Mouse (Mus musculus): ENCODE results near the gene L3mbtl3.

DNA sequence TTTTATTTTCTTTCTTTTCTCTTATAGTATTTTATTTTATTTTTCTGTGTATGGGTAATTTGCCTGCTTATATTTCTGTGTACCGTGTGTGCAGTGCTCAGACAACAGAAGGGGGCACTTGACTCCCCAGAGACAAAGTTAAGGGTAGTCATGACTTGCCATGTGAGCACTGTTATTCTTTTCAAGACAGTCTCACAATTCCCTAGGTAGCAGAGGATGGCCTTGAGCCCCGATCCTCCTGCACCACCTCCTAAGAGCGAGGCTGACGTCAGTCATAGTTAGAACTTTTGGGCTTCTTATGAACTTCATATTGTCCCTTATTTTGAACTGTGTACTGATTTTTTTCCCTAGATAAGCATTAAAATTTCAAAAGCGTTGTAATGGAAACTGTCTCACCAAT lies 48.5 kb downstream of the L3mbtl3 start:
- TF ChIP-seq ZNF384 (IDR thresholded peaks at IDR 0.05; ENCODE audit: low read depth, low read length) (no peak), SIN3A (IDR thresholded peaks at IDR 0.05; ENCODE audit: low read length) (no peak), USF1 (IDR thresholded peaks at IDR 0.05; ENCODE audit: low read depth, low read length) (no peak), TBP (IDR thresholded peaks at IDR 0.05; ENCODE audit: low read depth, low read length) (no peak), POLR2AphosphoS2 (IDR thresholded peaks at IDR 0.05; ENCODE audit: low read length) (no peak), CTCF (IDR thresholded peaks at IDR 0.05 in 2 of 3, conservative IDR thresholded peaks at IDR 0.05 in 1 of 3; ENCODE audit: control insufficient read depth in 1 of 3, insufficient read depth in 1 of 3, low read depth in 2 of 3, low read length in 3 of 3, poor library complexity in 1 of 3, severe bottlenecking in 1 of 3) (no peak), BHLHE40 (IDR thresholded peaks at IDR 0.05; ENCODE audit: borderline replicate concordance, low read depth, low read length) (no peak), POLR2A (IDR thresholded peaks at IDR 0.05; ENCODE audit: control insufficient read depth in 1 of 2, insufficient read depth in 1 of 2, low read depth in 1 of 2, low read length in 2 of 2, poor library complexity in 1 of 2) (no peak)

Data from MEL (cell line).